Mouse (Mus musculus) midbrain, embryonic 15.5 days (tissue): ENCODE measurements around the gene Rapgef5. TPM values are rescaled to one million over a fixed set of nuclear protein-coding genes. Genes with fewer than 3 reads are reported as not detected.

Experiments
- ATAC-seq: fragments of 200-750 bp; cut with Nextera tagmentation; replicated peaks from 2 replicates; pipeline ENCODE4 v1.8.0; 2017; ENCODE audit warnings: moderate TSS enrichment
- H3K27ac ChIP-seq: fragments of 300-500 bp; sonication (generic); 2 replicates; pipeline ENCODE4 v1.5.1; 2015; ENCODE audit warnings: mild to moderate bottlenecking, inconsistent platforms
- H3K27me3 ChIP-seq: fragments of 300-500 bp; sonication (generic); replicated peaks from 2 replicates; pipeline ENCODE4 v1.6.1; 2015; ENCODE audit warnings: inconsistent platforms
- H3K36me3 ChIP-seq: fragments of 300-500 bp; sonication (generic); replicated peaks from 2 replicates; pipeline ENCODE4 v1.6.1; 2015; ENCODE audit warnings: inconsistent platforms
- H3K4me1 ChIP-seq: fragments of 300-500 bp; sonication (generic); 2 replicates; pipeline ENCODE4 v1.6.1; 2015; ENCODE audit warnings: inconsistent platforms
- H3K4me2 ChIP-seq: fragments of 300-500 bp; sonication (generic); 2 replicates; pipeline ENCODE4 v1.6.1; 2015; ENCODE audit warnings: inconsistent platforms, mild to moderate bottlenecking, moderate library complexity
- H3K4me3 ChIP-seq: fragments of 300-500 bp; sonication (generic); 2 replicates; pipeline ENCODE4 v1.5.1; 2015; ENCODE audit warnings: mild to moderate bottlenecking, inconsistent platforms
- H3K9ac ChIP-seq: fragments of 300-500 bp; sonication (generic); 2 replicates; pipeline ENCODE4 v1.6.1; 2015; ENCODE audit warnings: mild to moderate bottlenecking, inconsistent platforms
- H3K9me3 ChIP-seq: fragments of 300-500 bp; sonication (generic); 2 replicates; pipeline ENCODE4 v1.6.1; 2016; ENCODE audit warnings: inconsistent platforms
- WGBS: fragments of 180-500 bp; shearing (Covaris S2); methylation state at CpG from one replicate; pipeline ENCODE4 v1.1.7; 2015; ENCODE audit warnings: mixed read lengths; 5-methylcytosine and 5-hydroxymethylcytosine counted together
- polyA plus RNA-seq: library from polyadenylated mRNA; unstranded; fragments of >200 nt; fragmentation: Nextera tagmentation; extraction: Ambion mirVana; gene quantifications from 2 replicates; pipeline ENCODE4 v1.2.1, GENCODE M21; 2015

Rapgef5 gene
- polyA plus RNA-seq, 1 experiment from 2014 or later, result 46.3 TPM

GRCm38 (mm10) chr12:117628321-117629093, 112.2 kb downstream of the Rapgef5 start:
- H3K4me2 ChIP-seq, result no peak overlapping the region
- ATAC-seq, result 0 out of 2 replicates have a peak, but pooled peaks have one; percentile 58
- H3K4me1 ChIP-seq, result no peaks in the 10 kb centered on the region
- H3K4me3 ChIP-seq, result no peak overlapping the region
- no peaks in the 10 kb centered on the region for H3K27me3 ChIP-seq
- no peak overlapping the region for H3K9ac ChIP-seq
- no peaks in the 10 kb centered on the region for H3K9me3 ChIP-seq
- WGBS, result 49% methylated on average over 18 of the region's 18 CpGs
- H3K36me3 ChIP-seq, result no peaks in the 10 kb centered on the region
- H3K27ac ChIP-seq, result peak overlapping the region; percentile 31

DNA sequence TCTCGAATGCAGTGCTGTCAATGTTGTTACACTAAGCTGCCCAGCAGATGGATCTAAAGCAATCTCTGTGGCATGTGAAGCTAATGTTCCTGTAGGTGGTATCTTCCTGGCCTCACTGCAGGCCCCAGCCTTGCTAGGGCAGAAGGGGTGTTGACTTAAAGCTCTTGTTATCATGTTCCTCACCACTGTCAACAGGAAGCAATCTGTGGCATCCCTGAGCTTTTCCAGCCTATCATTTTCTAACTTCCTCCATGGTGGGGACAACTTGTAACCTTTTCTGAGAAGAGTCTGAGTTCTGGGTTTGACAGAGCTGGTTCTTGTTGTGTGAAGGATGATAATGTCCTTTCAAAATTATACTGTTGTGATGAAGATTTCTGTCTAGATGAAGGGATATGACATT, 115.9 kb downstream of the Rapgef5 start:
- Histone ChIP-seq H3K4me3 (no peak overlapping the region), H3K27ac (no peak overlapping the region), H3K4me2 (no peak overlapping the region), H3K9ac (no peak overlapping the region), H3K4me1 (no peaks in the 10 kb centered on the region), H3K27me3 (no peaks in the 10 kb centered on the region), H3K36me3 (no peaks in the 10 kb centered on the region), H3K9me3 (no peaks in the 10 kb centered on the region)
- no peak for ATAC-seq
- 73% methylated on average over 1 of the region's 1 CpGs for WGBS

DNA sequence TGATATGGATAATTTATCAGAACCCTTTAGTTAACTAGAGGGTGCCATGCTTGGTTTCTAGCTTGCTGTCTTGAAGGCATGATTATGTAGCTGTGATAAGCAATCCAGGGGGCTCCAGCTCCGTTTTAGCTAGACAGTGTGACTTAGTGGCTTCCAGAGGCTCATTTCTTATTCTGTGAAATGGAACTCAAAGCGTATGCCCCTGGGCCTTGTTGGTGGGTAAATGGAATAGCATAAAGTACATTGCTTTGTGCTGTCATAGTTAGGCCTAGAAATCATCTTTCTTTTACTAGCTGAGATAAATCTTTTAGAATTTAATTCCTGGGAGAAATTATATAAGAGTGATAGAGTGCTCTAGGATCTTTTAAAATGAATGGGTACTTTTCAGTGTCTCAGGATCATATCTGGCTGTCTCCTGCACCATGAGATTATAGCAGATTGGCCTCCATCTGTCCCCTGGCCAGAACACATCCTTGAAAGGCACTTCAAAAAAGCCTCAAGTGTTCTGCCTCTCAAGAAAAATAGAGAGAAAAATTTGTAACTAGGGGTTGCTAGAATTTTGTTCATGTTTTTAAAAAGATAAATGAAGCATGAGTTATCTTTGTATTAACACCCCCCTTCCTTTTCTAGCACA, 120.0 kb downstream of the Rapgef5 start:
- Histone ChIP-seq H3K4me3 (no peak overlapping the region), H3K27me3 (no peaks in the 10 kb centered on the region), H3K27ac (no peak overlapping the region), H3K9ac (no peak overlapping the region), H3K36me3 (no peaks in the 10 kb centered on the region), H3K9me3 (no peaks in the 10 kb centered on the region), H3K4me1 (no peaks in the 10 kb centered on the region), H3K4me2 (no peak overlapping the region)
- WGBS, result 59% methylated on average over 2 of the region's 2 CpGs
- ATAC-seq, result no peak

DNA sequence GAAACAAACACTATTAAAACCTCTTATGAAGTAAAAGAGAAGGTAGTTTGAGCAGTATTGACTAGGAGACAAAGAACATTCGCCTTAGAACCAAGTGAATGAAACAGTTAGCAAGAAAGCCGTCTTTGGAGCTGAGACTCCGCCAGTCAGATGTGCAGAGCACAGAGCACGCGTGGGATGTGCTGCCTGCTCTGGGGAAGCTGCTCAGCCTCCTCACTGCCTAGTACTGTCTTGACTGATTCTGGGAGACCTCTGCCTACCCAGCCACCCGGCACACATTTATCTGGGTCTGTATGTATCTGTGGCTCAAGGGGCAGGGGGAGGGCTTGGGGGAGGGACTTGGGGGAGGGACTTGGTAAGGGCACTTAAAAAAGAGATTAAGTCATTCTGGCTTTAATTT, 120.7 kb downstream of the Rapgef5 start:
- H3K27me3 ChIP-seq, result no peaks in the 10 kb centered on the region
- no peak overlapping the region for H3K4me2 ChIP-seq
- WGBS, result 66% methylated on average over 6 of the region's 6 CpGs
- no peaks in the 10 kb centered on the region for H3K4me1 ChIP-seq
- ATAC-seq, result no peak
- H3K4me3 ChIP-seq, result no peak overlapping the region
- no peak overlapping the region for H3K27ac ChIP-seq
- H3K9me3 ChIP-seq, result no peaks in the 10 kb centered on the region
- H3K36me3 ChIP-seq, result no peaks in the 10 kb centered on the region
- no peak overlapping the region for H3K9ac ChIP-seq

GRCm38 (mm10) chr12:117638833-117639232, 122.6 kb downstream of the Rapgef5 start:
- H3K27ac ChIP-seq, result peak overlapping the region; percentile 45; the same call in 1 of the 2 replicates
- WGBS, result 82% methylated on average over 2 of the region's 2 CpGs

DNA sequence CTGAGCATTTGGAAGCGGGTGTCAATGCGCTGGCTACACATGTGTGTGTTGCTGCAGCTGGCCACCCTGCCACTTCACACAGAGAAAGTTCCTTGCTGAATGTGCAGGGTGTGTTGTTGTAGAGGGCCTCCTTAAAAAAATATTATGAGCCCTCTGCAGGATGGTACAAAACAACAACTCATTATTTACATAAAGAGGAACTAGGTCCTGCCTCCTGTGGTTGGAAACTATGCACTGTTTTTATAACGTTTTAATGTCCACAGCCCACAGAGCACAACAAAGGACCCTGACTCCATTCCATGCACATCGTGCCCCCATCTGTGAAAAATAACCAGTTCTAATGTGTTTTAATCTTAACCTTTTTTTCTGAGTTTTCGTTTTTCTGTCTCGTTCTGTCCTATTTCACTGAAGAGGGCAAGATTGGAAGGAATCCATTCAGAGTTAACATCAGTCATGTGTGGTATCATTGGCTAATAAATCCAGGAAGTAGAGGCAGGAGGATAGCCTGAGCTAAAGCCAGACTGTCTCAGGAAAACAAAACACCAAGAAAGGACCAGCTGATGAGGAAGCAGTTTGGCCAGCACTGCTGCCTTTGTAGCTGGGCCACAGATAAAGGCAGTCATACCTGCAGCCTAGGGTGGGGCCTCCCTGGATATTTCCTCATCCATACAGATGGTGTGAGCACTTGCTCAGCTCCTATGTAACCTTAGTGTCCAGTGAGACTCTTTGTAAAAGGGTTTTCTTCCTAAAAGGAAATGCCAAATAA, 123.3 kb downstream of the Rapgef5 start:
- H3K9ac ChIP-seq, result no peak overlapping the region
- no peak overlapping the region for H3K4me3 ChIP-seq
- no peaks in the 10 kb centered on the region for H3K27me3 ChIP-seq
- no peak overlapping the region for H3K27ac ChIP-seq
- WGBS, result 78% methylated on average over 6 of the region's 6 CpGs
- H3K4me1 ChIP-seq, result no peaks in the 10 kb centered on the region
- no peaks in the 10 kb centered on the region for H3K9me3 ChIP-seq
- no peak for ATAC-seq
- H3K4me2 ChIP-seq, result no peak overlapping the region
- H3K36me3 ChIP-seq, result no peaks in the 10 kb centered on the region

More at GRCm38 (mm10) chr12:117638833-117639232, 122.6 kb downstream of the Rapgef5 start:
- Histone ChIP-seq H3K9me3 (no peaks in the 10 kb centered on the region), H3K36me3 (no peaks in the 10 kb centered on the region), H3K4me3 (no peak overlapping the region), H3K4me2 (no peak overlapping the region), H3K9ac (no peak overlapping the region), H3K27me3 (no peaks in the 10 kb centered on the region), H3K4me1 (no peaks in the 10 kb centered on the region)
- ATAC-seq, result no peak; the same call in 1 of the 2 replicates

GRCm38 (mm10) chr12:117642512-117642911, 126.2 kb downstream of the Rapgef5 start:
- H3K4me2 ChIP-seq, result no peak overlapping the region
- 90% methylated on average over 2 of the region's 2 CpGs for WGBS
- no peak overlapping the region for H3K27ac ChIP-seq
- no peak overlapping the region for H3K9ac ChIP-seq
- no peak for ATAC-seq
- H3K36me3 ChIP-seq, result no peaks in the 10 kb centered on the region
- no peaks in the 10 kb centered on the region for H3K27me3 ChIP-seq
- H3K9me3 ChIP-seq, result no peaks in the 10 kb centered on the region
- no peaks in the 10 kb centered on the region for H3K4me1 ChIP-seq
- H3K4me3 ChIP-seq, result no peak overlapping the region

DNA sequence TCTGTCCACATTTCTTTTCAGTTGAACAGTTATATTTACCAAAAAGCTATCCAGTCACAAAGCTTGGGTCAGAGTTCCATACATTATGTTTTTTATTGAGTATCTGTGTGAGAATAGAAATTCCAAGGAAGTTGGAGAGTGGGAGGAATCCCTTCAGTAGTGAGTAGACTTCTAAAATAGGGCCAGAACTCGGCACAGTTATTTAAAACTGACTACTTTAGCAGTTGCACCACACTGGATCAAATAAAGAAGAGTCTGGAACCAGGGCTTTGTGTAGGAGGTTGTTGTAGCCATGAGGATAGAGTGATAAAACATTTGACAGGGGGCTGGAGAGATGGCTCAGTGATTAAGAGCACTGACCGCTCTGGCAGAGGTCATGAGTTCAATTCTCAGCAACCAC, 129.5 kb downstream of the Rapgef5 start:
- no peak overlapping the region for H3K4me3 ChIP-seq
- no peak overlapping the region for H3K27ac ChIP-seq
- no peaks in the 10 kb centered on the region for H3K27me3 ChIP-seq
- WGBS, result 81% methylated on average over 2 of the region's 2 CpGs
- no peak overlapping the region for H3K9ac ChIP-seq
- H3K4me2 ChIP-seq, result no peak overlapping the region
- no peaks in the 10 kb centered on the region for H3K36me3 ChIP-seq
- H3K4me1 ChIP-seq, result no peaks in the 10 kb centered on the region
- H3K9me3 ChIP-seq, result no peaks in the 10 kb centered on the region
- ATAC-seq, result no peak

DNA sequence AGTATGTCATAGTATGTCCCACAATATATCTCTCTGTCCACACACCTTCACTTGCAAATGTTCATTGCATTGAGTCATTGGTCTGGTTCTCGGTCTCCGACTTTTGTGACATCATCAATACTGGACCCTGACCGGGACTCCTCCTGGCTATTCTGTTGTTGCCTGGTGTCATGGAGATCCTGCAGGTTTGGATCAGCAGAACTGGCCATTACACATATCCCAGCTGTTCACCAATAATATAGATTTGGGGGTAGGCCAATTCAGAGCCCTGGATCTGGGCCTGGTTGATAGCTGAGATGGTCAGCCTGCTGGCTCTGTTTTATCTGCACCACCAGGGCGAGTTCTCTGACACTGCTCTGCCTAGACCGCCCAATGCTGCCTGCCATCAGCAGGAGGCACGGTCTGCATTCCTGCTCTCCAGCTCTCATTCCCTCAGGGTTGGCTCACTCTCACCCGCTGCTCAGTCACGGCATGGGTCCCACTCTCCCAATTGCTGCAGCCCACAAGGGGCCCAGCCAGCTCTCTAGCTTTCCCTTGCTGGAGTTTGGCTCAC, 137.7 kb downstream of the Rapgef5 start:
- Histone ChIP-seq H3K4me2 (no peak overlapping the region), H3K4me1 (no peaks in the 10 kb centered on the region; the same call in 1 of the 2 replicates), H3K27me3 (no peaks in the 10 kb centered on the region), H3K27ac (no peak overlapping the region), H3K9me3 (no peaks in the 10 kb centered on the region), H3K36me3 (no peaks in the 10 kb centered on the region), H3K4me3 (no peak overlapping the region), H3K9ac (no peak overlapping the region)
- ATAC-seq, result no peak
- WGBS, result 86% methylated on average over 8 of the region's 8 CpGs

DNA sequence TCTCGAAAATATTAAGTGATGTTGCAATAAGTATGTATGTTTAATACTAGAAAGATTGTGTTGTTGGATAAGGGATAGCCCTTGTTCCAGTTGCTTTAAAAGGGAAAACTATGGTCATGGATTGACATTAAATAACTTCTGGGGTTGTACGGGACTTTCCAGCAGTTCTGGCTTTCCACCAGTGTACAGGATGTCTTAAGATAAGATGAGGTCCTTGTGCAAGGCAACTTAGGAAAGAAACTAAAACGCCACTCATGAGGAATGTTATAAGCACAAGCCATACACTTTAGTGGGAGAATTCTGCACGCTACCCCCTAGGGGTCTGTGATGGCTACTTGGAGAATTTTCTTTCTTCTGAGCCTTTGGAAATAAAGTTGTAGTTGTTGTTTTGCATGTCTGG, 140.7 kb downstream of the Rapgef5 start:
- no peak for ATAC-seq
- WGBS, result 78% methylated on average over 4 of the region's 4 CpGs
- no peaks in the 10 kb centered on the region for H3K36me3 ChIP-seq
- H3K4me3 ChIP-seq, result no peak overlapping the region
- no peaks in the 10 kb centered on the region for H3K9me3 ChIP-seq
- H3K4me1 ChIP-seq, result no peaks in the 10 kb centered on the region; the same call in 1 of the 2 replicates
- H3K4me2 ChIP-seq, result no peak overlapping the region
- H3K27me3 ChIP-seq, result no peaks in the 10 kb centered on the region
- no peak overlapping the region for H3K27ac ChIP-seq
- H3K9ac ChIP-seq, result no peak overlapping the region

GRCm38 (mm10) chr12:117657766-117658165, 141.5 kb downstream of the Rapgef5 start:
- no peaks in the 10 kb centered on the region; the same call in 1 of the 2 replicates for H3K4me1 ChIP-seq
- 92% methylated on average over 5 of the region's 5 CpGs for WGBS

DNA sequence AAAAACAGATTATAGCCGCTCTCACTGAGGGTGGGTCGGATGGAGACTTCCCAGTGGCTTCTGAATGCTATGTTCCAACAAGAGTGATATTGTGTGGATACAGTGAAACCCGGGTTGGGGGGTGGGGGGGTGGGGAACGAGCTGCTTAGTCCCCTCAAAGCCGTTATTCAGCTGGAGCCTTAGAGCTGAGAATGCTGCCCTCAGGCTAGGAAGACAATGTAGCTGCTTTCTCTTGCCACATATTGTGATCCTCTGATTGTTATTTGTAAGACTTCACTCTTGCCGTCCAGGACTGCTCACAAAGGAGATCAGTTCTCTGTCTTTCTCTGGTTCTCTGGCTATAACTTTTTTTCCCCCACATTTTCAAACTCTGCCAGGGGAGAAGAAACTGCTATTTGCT, 142.5 kb downstream of the Rapgef5 start:
- no peaks in the 10 kb centered on the region for H3K36me3 ChIP-seq
- 19% methylated on average over 6 of the region's 6 CpGs for WGBS
- no peak overlapping the region for H3K4me2 ChIP-seq
- H3K4me3 ChIP-seq, result no peak overlapping the region
- H3K9me3 ChIP-seq, result no peaks in the 10 kb centered on the region
- H3K9ac ChIP-seq, result no peak overlapping the region
- H3K27me3 ChIP-seq, result no peaks in the 10 kb centered on the region
- no peak for ATAC-seq
- no peak overlapping the region for H3K27ac ChIP-seq
- no peaks in the 10 kb centered on the region; the same call in 1 of the 2 replicates for H3K4me1 ChIP-seq

More at GRCm38 (mm10) chr12:117657766-117658165, 141.5 kb downstream of the Rapgef5 start:
- ATAC-seq, result no peak
- Histone ChIP-seq H3K9ac (no peak overlapping the region), H3K9me3 (no peaks in the 10 kb centered on the region), H3K4me3 (no peak overlapping the region), H3K4me2 (no peak overlapping the region), H3K27me3 (no peaks in the 10 kb centered on the region), H3K27ac (no peak overlapping the region), H3K36me3 (no peaks in the 10 kb centered on the region)
